Mouse (Mus musculus): ENCODE results near the gene Ttc37.

Ttc37 gene

GRCm38 (mm10) chr13:76098493-76099303, at the start of gene Ttc37, which contains the start of gene Arsk:
Gene Ttc37, plus strand, starts transcription at chr13:76098734.
Gene Arsk, minus strand, starts transcription at chr13:76098660.
- DNase-seq: peak; percentile 96

DNA sequence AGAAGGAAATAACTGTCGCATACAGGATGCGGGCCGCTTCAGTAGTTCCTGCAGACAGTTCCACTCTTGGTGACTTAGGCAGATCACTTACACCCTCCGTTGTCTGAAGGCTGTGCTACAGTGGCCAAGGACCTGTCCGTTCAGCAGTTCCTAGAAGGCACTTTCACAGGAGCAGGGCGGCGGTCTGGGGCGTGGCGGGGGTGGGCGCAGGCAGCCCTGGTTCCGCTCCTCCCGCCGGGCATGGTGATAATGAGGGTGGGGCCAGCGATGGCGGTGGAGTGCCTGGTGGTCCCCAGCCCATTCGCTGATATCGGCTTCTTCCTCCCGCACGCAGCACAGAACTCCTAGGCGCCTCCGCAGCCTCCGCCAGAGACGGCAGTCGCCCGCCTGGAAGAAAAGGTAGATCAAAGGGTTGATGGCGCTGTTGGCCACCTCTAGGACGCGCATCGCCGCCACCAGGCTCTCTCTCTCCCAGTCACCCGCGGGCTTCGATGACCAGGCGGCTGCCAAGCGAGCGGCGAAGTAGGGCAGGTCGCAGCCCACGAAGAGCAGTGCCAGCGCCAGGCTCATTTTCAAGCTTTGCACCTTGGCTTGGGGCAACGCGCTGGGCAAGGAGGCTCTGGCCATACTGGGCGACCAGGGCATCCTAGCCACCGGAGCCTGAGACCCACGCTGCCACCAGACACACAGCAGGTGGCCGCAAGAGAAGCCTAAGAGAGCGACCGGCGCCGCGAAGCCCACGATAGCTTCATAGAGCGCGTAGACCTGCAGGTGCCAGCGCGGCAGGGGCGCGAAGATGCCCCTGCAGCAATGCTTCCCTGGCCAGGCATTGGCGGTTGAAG, 42.9 kb upstream of the Ttc37 start:
- DNase-seq: peak; percentile 57

GRCm38 (mm10) chr13:76056261-76056724, 42.2 kb upstream of the Ttc37 start:
- DNase-seq: peak; percentile 86

GRCm38 (mm10) chr13:76056896-76057266, 41.7 kb upstream of the Ttc37 start, which contains the start of gene Gpr150:
Gene Gpr150, minus strand, starts transcription at chr13:76056996.
- DNase-seq: no peak

DNA sequence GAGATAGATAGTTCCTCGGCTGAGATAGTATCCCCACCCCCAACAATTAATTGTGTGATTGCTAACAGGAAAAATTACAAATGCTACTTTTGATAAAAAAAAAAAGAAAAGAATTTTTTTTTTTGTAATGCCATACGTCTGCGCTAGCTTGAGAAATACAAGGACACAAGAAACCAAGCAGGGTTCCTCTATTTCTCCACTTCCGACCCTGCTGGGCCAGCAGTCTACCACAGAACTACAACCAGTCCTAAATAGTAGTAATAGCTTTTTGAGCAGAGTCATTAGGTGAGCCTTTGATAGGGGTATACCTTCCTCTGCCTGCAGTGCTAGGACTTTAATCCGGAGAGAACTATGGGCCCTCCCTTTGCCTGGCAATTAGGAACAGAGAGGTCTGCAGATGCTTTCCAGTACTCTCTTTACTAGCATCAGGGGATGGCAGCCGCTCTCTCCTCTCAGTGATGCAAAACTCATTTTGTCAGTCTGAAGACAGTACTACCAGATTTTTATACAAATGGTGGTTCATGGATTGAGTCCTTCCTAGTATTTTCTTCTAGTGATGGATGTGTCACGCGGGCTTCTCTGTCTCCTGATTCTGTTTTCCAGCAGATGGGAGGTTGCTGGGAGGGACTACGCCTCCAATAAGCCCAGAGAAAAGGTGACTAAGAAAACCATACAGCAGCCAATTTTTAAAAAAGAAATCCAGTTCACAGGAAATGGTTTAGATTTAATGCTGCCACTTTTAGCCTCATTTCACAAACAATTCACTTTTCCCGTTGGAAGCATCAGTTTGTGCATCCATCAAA, 41.1 kb upstream of the Ttc37 start:
- DNase-seq: peak; percentile 70

DNA sequence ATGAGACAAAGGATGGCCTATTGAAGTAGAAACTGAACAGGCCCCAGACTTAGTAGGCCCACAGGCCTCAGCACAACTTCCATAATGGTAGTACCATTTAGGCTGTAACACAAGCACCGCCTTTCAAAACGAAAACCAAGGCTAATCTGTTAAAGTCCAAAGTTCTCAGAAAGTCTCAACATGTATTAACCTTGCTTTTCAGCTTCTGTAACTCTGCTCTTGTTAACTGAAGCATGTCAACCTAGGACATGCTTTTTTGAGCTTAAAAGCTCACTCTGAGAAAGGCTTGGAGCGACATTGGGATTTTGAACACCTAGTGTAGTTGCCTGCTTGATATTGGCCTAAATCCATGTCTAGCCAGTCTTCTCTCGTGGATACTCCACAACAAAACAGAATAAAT, 38.9 kb upstream of the Ttc37 start:
- no peak for DNase-seq

DNA sequence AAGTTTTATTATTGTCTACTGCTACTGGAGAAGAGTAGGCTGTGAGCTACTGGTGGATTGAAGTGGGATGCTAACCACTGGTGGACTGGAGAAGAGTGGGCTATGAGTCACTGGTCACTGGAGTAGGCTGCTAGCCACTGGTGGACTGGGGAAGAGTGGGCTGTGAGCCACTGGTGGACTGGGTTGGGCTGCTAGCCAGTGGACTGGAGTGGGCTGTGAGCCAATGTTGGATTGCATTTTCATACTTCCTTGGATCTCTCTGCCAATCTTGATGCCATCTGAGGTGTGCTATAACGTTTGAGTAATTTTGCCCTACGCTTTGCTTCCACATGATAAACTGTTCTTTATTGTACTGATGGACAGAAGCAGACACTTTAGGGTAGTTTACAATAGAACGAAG, 36.4 kb upstream of the Ttc37 start:
- no peak for DNase-seq

GRCm38 (mm10) chr13:76062569-76062968, 36.0 kb upstream of the Ttc37 start:
- no peak for DNase-seq

GRCm38 (mm10) chr13:76063548-76063947, 35.0 kb upstream of the Ttc37 start:
- no peak for DNase-seq

- no peak for DNase-seq
Measured at GRCm38 (mm10) chr13:76064363-76064945, 34.1 kb upstream of the Ttc37 start.

GRCm38 (mm10) chr13:76074323-76074722, 24.2 kb upstream of the Ttc37 start:
- no peak for DNase-seq

DNA sequence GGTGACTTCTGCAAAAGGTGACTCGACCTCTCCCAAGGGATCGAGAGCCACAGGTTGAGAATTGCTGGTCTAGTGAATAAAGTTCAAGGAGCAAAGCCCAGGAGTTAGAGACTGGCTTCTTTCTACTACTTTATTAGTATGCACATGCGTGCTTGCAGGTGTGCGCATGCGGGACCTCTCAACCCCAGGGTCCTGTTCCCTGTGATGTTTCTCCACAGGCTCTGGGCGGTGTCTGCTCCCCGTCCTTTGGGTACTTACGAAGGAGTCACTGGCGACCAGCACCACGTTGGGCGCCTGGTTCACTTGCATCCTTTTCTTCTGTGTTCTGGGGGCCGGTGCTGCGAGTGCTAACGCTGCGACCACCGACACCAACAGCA, 430 bp upstream of the Ttc37 start:
- no peak for DNase-seq

DNA sequence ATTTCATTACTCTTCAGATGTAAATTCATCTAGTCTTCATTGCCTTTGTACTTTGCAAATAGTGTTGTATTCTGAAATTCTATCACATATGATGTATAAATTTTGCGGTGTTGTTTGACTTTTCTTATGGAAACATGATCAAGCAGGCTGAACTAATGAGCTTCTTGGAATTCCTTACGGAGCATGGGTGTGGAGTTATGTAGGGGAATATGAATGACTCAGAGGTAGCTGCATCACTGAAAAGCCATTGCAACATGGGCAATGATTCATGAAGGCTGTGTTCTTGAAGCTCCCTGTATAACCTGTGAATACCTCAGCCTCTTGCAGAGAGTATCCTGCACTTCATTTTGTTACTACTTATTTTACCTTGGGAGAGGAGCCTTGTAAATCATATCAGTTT, 3.5 kb downstream of the Ttc37 start:
- no peak for DNase-seq

DNA sequence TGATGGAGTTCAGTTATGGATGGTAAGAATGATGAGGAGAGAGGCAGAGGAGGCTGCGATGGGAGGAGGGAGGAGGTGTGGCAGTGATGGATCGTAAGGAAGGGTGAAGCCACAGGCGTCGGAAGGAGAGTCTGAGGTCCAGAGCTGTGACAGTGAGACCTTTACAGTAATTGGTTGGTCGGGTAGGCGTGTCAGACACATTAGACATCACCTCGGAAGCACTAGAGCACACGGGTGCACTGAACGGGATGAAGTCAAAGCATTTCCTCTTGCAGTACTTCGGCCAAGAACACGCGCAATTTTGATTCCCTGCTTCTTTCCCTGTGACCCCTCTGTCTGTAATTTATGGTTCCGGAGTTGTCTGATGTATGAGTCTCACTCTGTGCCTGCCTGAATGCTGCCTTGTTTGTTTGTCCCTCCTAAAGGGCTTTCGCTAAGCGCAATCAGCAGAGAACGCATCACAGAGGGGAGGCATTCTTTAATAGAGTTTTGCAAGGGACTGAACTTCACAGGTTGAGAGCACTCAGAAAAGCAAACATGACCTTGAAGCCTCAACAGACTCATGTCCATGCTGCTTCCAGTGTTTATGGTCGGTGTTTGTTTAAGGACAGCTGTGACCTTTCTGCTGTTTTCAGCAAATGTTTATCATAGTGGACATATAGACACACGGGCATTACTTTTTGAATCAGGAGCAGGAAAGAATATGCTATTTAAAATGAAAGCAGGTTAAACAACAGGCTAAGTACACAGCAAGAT, 10.7 kb downstream of the Ttc37 start:
- DNase-seq: no peak

DNA sequence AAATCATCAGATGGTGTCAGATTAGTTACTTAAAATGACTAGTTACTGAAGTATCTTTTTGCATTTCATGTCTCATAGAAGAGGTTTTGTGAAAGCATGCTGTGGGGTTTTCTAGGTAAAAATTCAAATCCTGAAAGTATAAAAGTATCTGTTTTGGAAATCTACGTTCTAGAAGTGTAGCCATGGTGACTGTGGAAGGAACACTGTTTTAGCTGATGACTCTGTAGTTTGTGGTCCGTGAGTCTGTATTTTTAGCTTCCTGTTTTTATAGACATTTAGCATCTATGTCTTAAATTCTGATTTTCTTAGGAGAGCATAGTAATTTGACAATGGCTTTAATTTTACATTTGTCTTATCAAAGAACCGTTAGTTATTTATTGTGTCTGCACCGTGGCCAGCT, 30.3 kb downstream of the Ttc37 start:
- DNase-seq: no peak

DNA sequence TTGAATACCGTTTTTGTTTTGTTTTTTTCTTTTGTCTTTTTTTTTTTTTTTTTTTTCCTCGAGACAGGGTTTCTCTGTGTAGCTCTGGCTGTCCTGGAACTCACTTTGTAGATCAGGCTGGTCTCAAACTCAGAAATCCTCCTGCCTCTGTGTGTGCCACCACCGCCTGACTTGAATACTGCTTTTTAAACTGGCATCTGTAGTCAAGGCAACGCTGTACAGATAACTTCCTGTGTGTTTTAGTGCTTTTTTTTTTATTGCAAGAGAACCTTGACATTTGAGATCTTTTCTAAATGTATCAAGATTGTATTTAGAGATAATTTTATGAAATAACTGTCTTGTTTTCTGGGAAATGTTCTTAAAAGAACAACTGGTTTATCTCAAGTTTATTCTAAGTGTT, 33.9 kb downstream of the Ttc37 start:
- no peak for DNase-seq

DNA sequence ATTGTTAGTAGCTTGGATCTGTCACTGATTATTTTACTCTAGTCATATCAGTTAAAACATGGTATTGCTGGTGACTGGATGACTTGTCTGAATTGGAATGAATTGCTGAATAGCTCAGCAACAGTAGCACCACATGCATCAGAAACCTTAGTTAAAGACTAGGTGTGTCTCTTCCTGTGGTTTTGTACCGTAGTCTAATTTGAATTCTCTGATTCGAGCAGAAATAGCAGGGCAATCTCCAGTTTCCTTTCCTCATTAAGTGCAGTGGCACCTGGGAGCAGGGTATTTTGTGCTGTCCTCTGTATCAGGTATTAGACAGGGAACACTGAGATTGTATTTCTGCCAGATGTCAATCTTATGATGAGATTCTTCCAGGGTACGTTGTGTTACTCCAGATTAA, 40.3 kb downstream of the Ttc37 start:
- no peak for DNase-seq

DNA sequence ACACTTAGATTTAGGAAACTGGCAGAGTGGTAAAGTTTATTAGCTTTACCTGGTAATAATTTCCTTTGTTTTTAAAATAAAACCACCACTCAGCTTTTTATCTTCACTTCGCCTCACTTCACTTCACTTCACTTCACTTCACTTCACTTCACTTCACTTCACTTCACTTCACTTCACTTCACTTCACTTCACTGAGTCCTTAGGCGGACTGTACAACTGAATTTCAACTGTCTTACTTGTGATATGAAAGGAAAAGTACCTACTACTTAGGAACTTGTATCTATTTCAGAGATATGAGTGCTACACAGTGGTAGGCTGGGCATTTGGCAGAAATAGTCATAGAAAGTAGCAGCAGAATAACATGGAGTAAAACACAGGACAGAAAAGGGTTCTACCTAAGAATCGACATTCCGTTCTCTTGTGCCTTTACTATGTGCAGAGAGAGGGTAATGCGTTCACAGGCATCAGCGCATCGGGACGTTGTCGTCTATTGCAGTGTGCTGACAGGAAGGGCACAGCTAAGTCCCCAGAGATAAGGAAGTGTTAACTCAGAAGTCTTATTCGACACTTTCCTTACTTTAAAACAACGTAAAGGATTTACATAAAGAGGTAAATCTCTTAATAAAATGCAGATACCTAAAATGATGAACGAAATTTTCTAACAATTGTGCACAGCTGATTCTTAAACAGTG, 42.7 kb downstream of the Ttc37 start:
- DNase-seq: no peak

GRCm38 (mm10) chr13:76150483-76150882, 51.9 kb downstream of the Ttc37 start:
- no peak for DNase-seq

GRCm38 (mm10) chr13:76157099-76157498, 58.6 kb downstream of the Ttc37 start:
- DNase-seq: no peak

- no peak for DNase-seq
Measured at GRCm38 (mm10) chr13:76157508-76157907, 59.0 kb downstream of the Ttc37 start.

Measured in right cerebral cortex, adult 18-20 months (tissue).